Mouse (Mus musculus) liver, embryonic 16.5 days (tissue): ENCODE results near the gene Rbmx. TPM values are rescaled to one million over a fixed set of nuclear protein-coding genes. Genes with fewer than 3 reads are reported as not detected.

Source experiments
- ATAC-seq: fragments of 200-750 bp; cut with Nextera tagmentation; 2 replicates; pipeline ENCODE4 v1.8.0; 2017; ENCODE audit warnings: low read depth, mild to moderate bottlenecking, moderate number of reproducible peaks, moderate library complexity
- H3K27ac ChIP-seq: fragments of 300-500 bp; sonication (generic); 2 replicates; pipeline ENCODE4 v1.5.1; 2014; ENCODE audit warnings: mild to moderate bottlenecking, low read length
- H3K27me3 ChIP-seq: fragments of 300-500 bp; sonication (generic); 2 replicates; pipeline ENCODE4 v1.6.1; 2014; ENCODE audit warnings: low read depth, low read length, mixed read lengths; ENCODE audit not compliant: control insufficient read depth, insufficient read depth
- H3K36me3 ChIP-seq: fragments of 300-500 bp; sonication (generic); 2 replicates; pipeline ENCODE4 v1.6.1; 2014; ENCODE audit warnings: mild to moderate bottlenecking; ENCODE audit not compliant: control insufficient read depth, insufficient read depth
- H3K4me1 ChIP-seq: fragments of 300-500 bp; sonication (generic); 2 replicates; pipeline ENCODE4 v1.6.1; 2014; ENCODE audit warnings: low read depth, low read length, mixed read lengths; ENCODE audit not compliant: control insufficient read depth
- H3K4me2 ChIP-seq: fragments of 300-500 bp; sonication (generic); 2 replicates; pipeline ENCODE4 v1.6.1; 2014; ENCODE audit warnings: low read depth, low read length, mixed read lengths
- H3K4me3 ChIP-seq: fragments of 300-500 bp; sonication (generic); 2 replicates; pipeline ENCODE4 v1.5.1; 2014; ENCODE audit warnings: low read depth, mild to moderate bottlenecking, low read length
- H3K9ac ChIP-seq: fragments of 300-500 bp; sonication (generic); 2 replicates; pipeline ENCODE4 v1.6.1; 2014; ENCODE audit warnings: low read depth, low read length
- H3K9me3 ChIP-seq: fragments of 300-500 bp; sonication (generic); replicated peaks from 2 replicates; pipeline ENCODE4 v1.6.1; 2016; ENCODE audit warnings: low read length; ENCODE audit not compliant: control insufficient read depth
- WGBS: fragments of 180-500 bp; shearing (Covaris S2); extraction: QIAGEN DNeasy Blood & Tissue Kit; methylation state at CpG from one replicate; pipeline ENCODE4 v1.1.7; 2014; ENCODE audit not compliant: insufficient replicate concordance; 5-methylcytosine and 5-hydroxymethylcytosine counted together
- polyA plus RNA-seq: library from polyadenylated mRNA; unstranded; fragments of >200 nt; fragmentation: Nextera tagmentation; extraction: Ambion mirVana; gene quantifications from 2 replicates; pipeline ENCODE4 v1.2.1, GENCODE M21; 2015

The Rbmx gene
- polyA plus RNA-seq, 1 experiment from 2014 or later, result 26.2 TPM

DNA sequence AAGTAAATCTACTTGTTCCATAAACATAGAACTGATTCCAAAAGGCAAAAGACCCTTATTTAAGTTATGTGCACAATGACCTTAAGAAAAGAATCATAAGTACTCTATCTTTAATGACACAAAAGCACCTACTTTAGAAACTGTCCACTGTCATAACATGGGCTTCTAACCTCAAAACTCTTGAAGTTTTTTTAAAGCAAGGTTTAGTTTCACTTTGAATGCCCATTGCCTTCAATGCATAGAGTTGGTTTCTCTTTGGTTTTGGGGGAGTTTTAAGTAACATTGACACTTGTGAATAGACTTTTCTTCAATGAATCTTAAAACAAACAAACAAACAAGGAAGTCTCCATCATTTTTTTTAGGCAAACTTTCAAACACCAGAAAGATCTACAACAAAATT lies 55.3 kb downstream of the Rbmx start:
- Histone ChIP-seq H3K4me3 (no peak overlapping the region), H3K9me3 (no peaks in the 10 kb centered on the region), H3K27ac (no peak overlapping the region), H3K36me3 (no peaks in the 10 kb centered on the region), H3K4me1 (no peaks in the 10 kb centered on the region), H3K4me2 (no peak overlapping the region), H3K9ac (no peak overlapping the region), H3K27me3 (no peaks in the 10 kb centered on the region)
- no peak for ATAC-seq

DNA sequence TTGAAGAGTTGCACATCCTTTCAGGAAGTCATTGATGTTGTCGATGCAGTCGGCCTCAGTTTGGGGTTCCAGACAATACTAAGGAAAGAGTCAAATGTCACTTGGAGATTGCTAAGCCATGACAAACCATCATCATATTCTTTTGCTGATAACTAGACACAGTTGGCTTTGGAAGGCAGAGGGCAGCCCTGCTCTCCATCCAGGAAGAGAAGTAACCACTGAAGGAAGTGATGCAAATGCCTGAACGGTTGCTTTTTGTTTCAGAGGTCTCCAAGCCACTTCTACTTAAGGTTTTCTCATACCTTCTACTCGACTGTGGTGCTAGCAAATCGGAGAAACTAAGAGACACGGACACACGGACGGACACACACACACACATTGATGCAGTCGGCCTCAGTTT lies 55.9 kb downstream of the Rbmx start:
- no peaks in the 10 kb centered on the region for H3K27me3 ChIP-seq
- no peaks in the 10 kb centered on the region for H3K9me3 ChIP-seq
- H3K4me3 ChIP-seq, result no peak overlapping the region
- no peaks in the 10 kb centered on the region for H3K36me3 ChIP-seq
- no peak overlapping the region for H3K4me2 ChIP-seq
- no peak overlapping the region for H3K27ac ChIP-seq
- no peak overlapping the region for H3K9ac ChIP-seq
- H3K4me1 ChIP-seq, result no peaks in the 10 kb centered on the region
- WGBS, result 42% methylated on average over 9 of the region's 9 CpGs
- ATAC-seq, result no peak

DNA sequence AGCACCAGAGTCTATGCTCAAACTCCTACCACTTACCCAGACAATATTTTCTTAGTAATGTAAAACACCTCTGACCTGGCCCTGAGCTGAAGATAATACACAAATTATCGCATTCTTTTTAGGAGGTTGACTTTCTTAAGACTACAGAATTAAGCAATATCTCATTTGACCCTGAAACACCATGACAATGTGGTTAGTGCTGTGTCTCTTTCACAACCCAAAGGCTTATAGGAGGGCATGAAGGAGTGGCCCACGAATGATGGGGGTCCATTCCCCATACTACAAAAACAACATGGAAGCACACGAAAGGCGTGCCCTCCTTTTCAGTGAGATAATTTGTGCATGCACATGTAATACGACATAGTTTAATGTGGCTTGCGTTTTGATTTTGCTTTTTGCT lies 57.5 kb downstream of the Rbmx start:
- Histone ChIP-seq H3K4me3 (no peak overlapping the region), H3K4me1 (no peaks in the 10 kb centered on the region), H3K36me3 (no peaks in the 10 kb centered on the region), H3K9ac (no peak overlapping the region), H3K27me3 (no peaks in the 10 kb centered on the region), H3K27ac (no peak overlapping the region), H3K9me3 (no peaks in the 10 kb centered on the region), H3K4me2 (no peak overlapping the region)
- 64% methylated on average over 6 of the region's 6 CpGs for WGBS
- no peak for ATAC-seq

Other genes starting within 250 kb of the Rbmx start
- not detected in 2 replicates for gene Cd40lg, start 180.9 kb downstream of the Rbmx start, polyA plus RNA-seq
- gene Arhgef6, start 54.3 kb downstream of the Rbmx start, polyA plus RNA-seq, result 5.8 and 5.9 TPM in 2 replicates
- gene Gm364, start 16.1 kb upstream of the Rbmx start, polyA plus RNA-seq, result not detected in 2 replicates
- gene Gpr101, start 110.7 kb upstream of the Rbmx start, polyA plus RNA-seq, result not detected in 2 replicates